Mouse (Mus musculus) stomach, embryonic 15.5 days (tissue): ENCODE results near the gene St13. TPM values are rescaled to one million over a fixed set of nuclear protein-coding genes. Genes with fewer than 3 reads are reported as not detected.
"Not testable (repeated sequence)": the region's sequence is repeated elsewhere in the genome, so short reads cannot be mapped to it uniquely, and the experiment has no call there.

Source experiments
- ATAC-seq: fragments of 200-750 bp; cut with Nextera tagmentation; 2 replicates; pipeline ENCODE4 v1.8.0; 2017; ENCODE audit warnings: low read depth, moderate number of reproducible peaks, moderate TSS enrichment; ENCODE audit not compliant: insufficient read depth, low FRiP score
- H3K27ac ChIP-seq: fragments of 300-500 bp; sonication (generic); 2 replicates; pipeline ENCODE4 v1.5.1; 2015; ENCODE audit warnings: mild to moderate bottlenecking, inconsistent platforms
- H3K27me3 ChIP-seq: fragments of 300-500 bp; sonication (generic); replicated peaks from 2 replicates; pipeline ENCODE4 v1.6.1; 2015; ENCODE audit warnings: inconsistent platforms
- H3K36me3 ChIP-seq: fragments of 300-500 bp; sonication (generic); 2 replicates; pipeline ENCODE4 v1.6.1; 2015; ENCODE audit warnings: inconsistent platforms
- H3K4me1 ChIP-seq: fragments of 300-500 bp; sonication (generic); 2 replicates; pipeline ENCODE4 v1.6.1; 2015; ENCODE audit warnings: inconsistent platforms
- H3K4me2 ChIP-seq: fragments of 300-500 bp; sonication (generic); 2 replicates; pipeline ENCODE4 v1.6.1; 2015; ENCODE audit warnings: mild to moderate bottlenecking, inconsistent platforms
- H3K4me3 ChIP-seq: fragments of 300-500 bp; sonication (generic); replicated peaks from 2 replicates; pipeline ENCODE4 v1.5.1; 2015; ENCODE audit warnings: inconsistent platforms
- H3K9ac ChIP-seq: fragments of 300-500 bp; sonication (generic); 2 replicates; pipeline ENCODE4 v1.6.1; 2015; ENCODE audit warnings: inconsistent platforms
- H3K9me3 ChIP-seq: fragments of 300-500 bp; sonication (generic); 2 replicates; pipeline ENCODE4 v1.6.1; 2016; ENCODE audit warnings: inconsistent platforms
- WGBS: fragments of 180-500 bp; shearing (Covaris S2); methylation state at CpG from one replicate; pipeline ENCODE4 v1.1.7; 2015; 5-methylcytosine and 5-hydroxymethylcytosine counted together
- polyA plus RNA-seq: library from polyadenylated mRNA; unstranded; fragments of >200 nt; fragmentation: Nextera tagmentation; extraction: Ambion mirVana; gene quantifications from 2 replicates; pipeline ENCODE4 v1.2.1, GENCODE M21; 2015

The St13 gene
- polyA plus RNA-seq = 146 and 152 TPM in 2 replicates

- Histone ChIP-seq H3K9ac (peak within 1 kb of the TSS; percentile 94), H3K4me2 (peak within 1 kb of the TSS; percentile 61), H3K4me3 (peak within 1 kb of the TSS; percentile 99), H3K36me3 (no peaks in the 10 kb centered on the region), H3K27ac (peak within 1 kb of the TSS; percentile 95), H3K4me1 (peaks cover 7% of the 10 kb centered on the region; the same call in 1 of the 2 replicates), H3K9me3 (no peaks in the 10 kb centered on the region), H3K27me3 (no peaks in the 10 kb centered on the region)
- WGBS = under 1% methylated on average over 50 of the region's 50 CpGs
- peak; percentile 100 for ATAC-seq
These were observed at the start of gene St13, which contains the start of gene Xpnpep3 for GRCm38 (mm10) chr15:81399638-81400315. TSS of gene St13 (minus strand) at chr15:81400077. TSS of gene Xpnpep3 (plus strand) at chr15:81400138.

GRCm38 (mm10) chr15:81448463-81448862, 48.6 kb upstream of the St13 start:
- Histone ChIP-seq H3K4me2 (no peak overlapping the region), H3K9ac (no peak overlapping the region), H3K4me1 (no peaks in the 10 kb centered on the region), H3K9me3 (no peaks in the 10 kb centered on the region), H3K36me3 (peaks cover 7% of the 10 kb centered on the region; the same call in 1 of the 2 replicates), H3K27ac (no peak overlapping the region), H3K27me3 (no peaks in the 10 kb centered on the region), H3K4me3 (no peak overlapping the region)
- 37% methylated on average over 3 of the region's 3 CpGs for WGBS
- no peak for ATAC-seq

GRCm38 (mm10) chr15:81439236-81439635, 39.4 kb upstream of the St13 start:
- Histone ChIP-seq H3K4me2 (no peak overlapping the region), H3K9me3 (no peaks in the 10 kb centered on the region), H3K4me1 (no peaks in the 10 kb centered on the region), H3K36me3 (no peaks in the 10 kb centered on the region; the same call in 1 of the 2 replicates), H3K27ac (no peak overlapping the region), H3K27me3 (no peaks in the 10 kb centered on the region), H3K9ac (no peak overlapping the region), H3K4me3 (no peak overlapping the region)
- ATAC-seq = no peak

GRCm38 (mm10) chr15:81438345-81438744, 38.5 kb upstream of the St13 start:
- Histone ChIP-seq H3K9ac (no peak overlapping the region), H3K4me3 (no peak overlapping the region), H3K9me3 (no peaks in the 10 kb centered on the region), H3K27ac (no peak overlapping the region), H3K36me3 (no peaks in the 10 kb centered on the region), H3K4me1 (no peaks in the 10 kb centered on the region), H3K4me2 (no peak overlapping the region), H3K27me3 (no peaks in the 10 kb centered on the region)
- 96% methylated on average over 1 of the region's 1 CpGs for WGBS
- ATAC-seq = no peak

DNA sequence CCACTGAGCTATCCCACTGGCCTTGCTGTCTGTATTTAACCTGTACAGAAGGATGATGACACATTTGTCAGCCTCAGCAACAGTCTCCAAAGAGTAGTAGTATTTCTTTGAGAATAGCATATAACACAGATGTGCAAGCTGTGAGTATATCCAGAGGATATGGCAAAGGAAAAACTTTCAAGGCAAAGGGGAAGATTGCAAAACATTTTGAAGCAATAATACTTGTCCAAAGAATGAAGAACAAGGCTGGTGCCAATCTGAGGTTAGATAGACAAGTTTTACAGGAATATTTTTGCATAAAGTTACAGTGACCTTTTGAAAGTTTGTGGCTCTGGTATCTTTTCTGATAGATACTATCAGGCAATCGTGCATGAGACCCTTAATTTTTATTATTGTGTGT, 31.3 kb upstream of the St13 start:
- Histone ChIP-seq H3K36me3 (peaks cover 12% of the 10 kb centered on the region; the same call in 1 of the 2 replicates), H3K27me3 (no peaks in the 10 kb centered on the region), H3K4me3 (no peak overlapping the region), H3K27ac (no peak overlapping the region), H3K9ac (no peak overlapping the region), H3K9me3 (no peaks in the 10 kb centered on the region), H3K4me1 (no peaks in the 10 kb centered on the region), H3K4me2 (no peak overlapping the region)
- WGBS = 79% methylated on average over 1 of the region's 1 CpGs
- ATAC-seq = no peak

- H3K4me1 ChIP-seq = no peaks in the 10 kb centered on the region
- H3K9ac ChIP-seq = no peak overlapping the region
- no peak overlapping the region for H3K27ac ChIP-seq
- WGBS = 70% methylated on average over 2 of the region's 2 CpGs
- H3K27me3 ChIP-seq = no peaks in the 10 kb centered on the region
- H3K9me3 ChIP-seq = no peaks in the 10 kb centered on the region
- no peak overlapping the region for H3K4me2 ChIP-seq
- H3K4me3 ChIP-seq = no peak overlapping the region
- peaks cover 12% of the 10 kb centered on the region; the same call in 1 of the 2 replicates for H3K36me3 ChIP-seq
- no peak for ATAC-seq
These were observed 28.1 kb upstream of the St13 start for GRCm38 (mm10) chr15:81427947-81428346.

- Histone ChIP-seq H3K4me3 (no peak overlapping the region), H3K9me3 (no peaks in the 10 kb centered on the region), H3K27me3 (no peaks in the 10 kb centered on the region), H3K27ac (no peak overlapping the region), H3K36me3 (no peaks in the 10 kb centered on the region), H3K4me1 (peaks cover 4% of the 10 kb centered on the region; the same call in 1 of the 2 replicates), H3K4me2 (no peak overlapping the region), H3K9ac (no peak overlapping the region)
- WGBS = 87% methylated on average over 3 of the region's 3 CpGs
- ATAC-seq = no peak
These were observed 25.4 kb upstream of the St13 start for GRCm38 (mm10) chr15:81425311-81425710.

DNA sequence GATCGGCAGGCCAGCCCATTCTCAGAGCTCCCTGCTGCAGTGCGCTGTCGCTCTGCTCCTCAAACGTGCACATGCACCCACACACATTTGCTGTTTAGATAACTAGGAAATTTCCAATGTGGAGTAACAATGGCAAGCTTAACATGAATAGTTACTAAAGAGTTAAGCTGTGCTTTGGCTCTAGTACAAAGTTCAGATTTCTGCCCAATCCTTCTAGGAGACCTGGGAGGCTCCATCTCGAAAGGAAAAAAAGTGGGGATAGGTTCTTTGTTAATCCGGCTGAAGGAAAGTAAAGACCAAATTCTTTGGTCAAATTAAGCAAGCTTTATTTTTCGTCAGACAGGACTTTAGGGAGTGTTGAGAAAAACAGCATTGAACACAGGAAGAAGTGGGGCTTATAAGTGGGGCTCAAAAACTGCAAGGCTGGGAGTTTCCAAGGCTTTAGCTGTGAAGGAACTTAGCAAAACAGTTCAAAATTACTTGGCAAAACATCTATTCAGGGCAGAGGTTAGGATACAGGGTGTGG, 22.3 kb upstream of the St13 start:
- 50% methylated on average over 7 of the region's 7 CpGs for WGBS
- Histone ChIP-seq H3K27me3 (no peaks in the 10 kb centered on the region), H3K4me1 (peaks cover 4% of the 10 kb centered on the region; the same call in 1 of the 2 replicates), H3K36me3 (no peaks in the 10 kb centered on the region), H3K4me3 (no peak overlapping the region), H3K9ac (no peak overlapping the region), H3K27ac (peak overlapping the region; percentile 81), H3K4me2 (peak overlapping the region; percentile 40), H3K9me3 (no peaks in the 10 kb centered on the region)
- ATAC-seq = no peak

GRCm38 (mm10) chr15:81421454-81421853, 21.6 kb upstream of the St13 start:
- no peaks in the 10 kb centered on the region for H3K9me3 ChIP-seq
- H3K27ac ChIP-seq = peak overlapping the region; percentile 81
- H3K4me2 ChIP-seq = no peak overlapping the region; the same call in 1 of the 2 replicates
- no peak for ATAC-seq
- no peaks in the 10 kb centered on the region for H3K27me3 ChIP-seq
- no peaks in the 10 kb centered on the region for H3K36me3 ChIP-seq
- H3K9ac ChIP-seq = no peak overlapping the region
- peaks cover 4% of the 10 kb centered on the region; the same call in 1 of the 2 replicates for H3K4me1 ChIP-seq
- WGBS = 17% methylated on average over 1 of the region's 1 CpGs
- no peak overlapping the region for H3K4me3 ChIP-seq

GRCm38 (mm10) chr15:81418065-81418464, 18.2 kb upstream of the St13 start:
- Histone ChIP-seq H3K9ac (no peak overlapping the region), H3K27me3 (no peaks in the 10 kb centered on the region), H3K27ac (no peak overlapping the region), H3K36me3 (0 out of 2 replicates have a peak, but pooled peaks cover 2% of the 10 kb centered on the region), H3K4me1 (peaks cover 4% of the 10 kb centered on the region; the same call in 1 of the 2 replicates), H3K4me2 (no peak overlapping the region), H3K9me3 (no peaks in the 10 kb centered on the region), H3K4me3 (no peak overlapping the region)
- ATAC-seq = no peak
- WGBS = 75% methylated on average over 4 of the region's 4 CpGs

DNA sequence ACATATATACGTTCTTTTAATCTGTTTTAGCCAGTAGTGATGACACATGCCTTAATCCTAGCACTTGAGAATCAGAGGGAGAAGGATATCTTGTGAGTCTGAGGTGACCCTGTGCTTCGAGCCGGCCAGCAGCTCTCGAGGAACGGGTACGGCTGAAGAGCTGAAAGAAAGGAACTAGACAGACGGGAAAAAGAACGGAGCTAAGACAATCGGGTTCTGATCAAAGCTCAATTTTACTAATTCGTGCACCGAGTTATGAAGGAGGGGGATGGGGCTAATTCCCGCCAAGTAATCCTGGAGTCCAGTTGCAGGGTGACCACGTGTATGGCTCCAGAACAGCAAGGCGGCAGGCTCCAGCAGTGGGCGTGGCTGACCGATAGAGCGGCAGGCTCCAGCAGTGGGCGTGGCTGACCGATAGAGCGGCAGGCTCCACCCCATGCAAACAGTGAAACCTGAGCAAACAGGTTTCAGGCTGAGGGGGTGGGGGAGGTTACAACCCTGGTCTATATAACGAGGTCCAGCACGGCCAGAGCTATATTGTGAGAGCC, 17.0 kb upstream of the St13 start:
- H3K27me3 ChIP-seq, H3K9me3 ChIP-seq, H3K36me3 ChIP-seq, H3K27ac ChIP-seq, H3K4me1 ChIP-seq, H3K9ac ChIP-seq: not testable (repeated sequence)
- ATAC-seq = peak; percentile 95
- 3% methylated on average over 22 of the region's 22 CpGs for WGBS
- H3K4me3 ChIP-seq = peak overlapping the region; percentile 12
- peak overlapping the region; percentile 45 for H3K4me2 ChIP-seq

DNA sequence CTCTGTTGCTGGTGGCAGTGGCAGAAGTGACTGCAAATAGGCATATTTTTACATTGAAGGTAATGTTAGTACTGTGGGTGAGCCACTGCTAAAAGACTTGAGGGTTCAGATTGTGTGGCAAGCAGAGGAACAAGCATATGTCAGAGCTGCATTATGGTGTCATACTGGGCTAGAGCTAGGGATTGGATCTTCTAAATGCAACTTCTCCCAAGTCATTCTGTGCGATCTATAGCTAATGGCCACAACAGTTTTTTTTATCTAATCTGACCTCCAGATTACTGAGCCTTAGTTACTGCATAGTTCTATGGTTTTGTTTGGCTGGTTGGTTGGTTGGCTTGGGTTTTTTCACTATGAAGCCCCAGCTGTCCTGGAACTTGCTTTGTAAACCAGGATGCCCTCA, 8.3 kb upstream of the St13 start, which contains the start of gene Dnajb7:
Gene Dnajb7, minus strand, starts transcription at position 101 of the 400 bp plus-strand sequence.
- Histone ChIP-seq H3K4me1 (no peaks in the 10 kb centered on the region), H3K36me3 (no peaks in the 10 kb centered on the region), H3K4me3 (no peak within 1 kb of the TSS), H3K4me2 (no peak within 1 kb of the TSS), H3K9me3 (no peaks in the 10 kb centered on the region), H3K27me3 (no peaks in the 10 kb centered on the region), H3K27ac (no peak within 1 kb of the TSS), H3K9ac (no peak within 1 kb of the TSS)
- 92% methylated on average over 1 of the region's 1 CpGs for WGBS
- no peak for ATAC-seq
